Mouse (Mus musculus) kidney, adult 2 months (tissue): ENCODE data around the gene Ankrd12. TPM values are rescaled to one million over a fixed set of nuclear protein-coding genes. Genes with fewer than 3 reads are reported as not detected.
"Not testable (repeated sequence)": the region's sequence is repeated elsewhere in the genome, so short reads cannot be mapped to it uniquely, and the experiment has no call there.

Experiments
- DNase-seq: peaks from one replicate; pipeline ENCODE4 v3.0.0; 2021
- H3K27ac ChIP-seq: fragments of 200-500 bp; 2 replicates; pipeline ENCODE4 v1.5.1; 2012; ENCODE audit warnings: low read depth, low read length, control low read depth, inconsistent platforms; ENCODE audit not compliant: insufficient read depth
- H3K27me3 ChIP-seq: fragments of 200-500 bp; replicated peaks from 2 replicates; pipeline ENCODE4 v1.6.1; 2012; ENCODE audit warnings: mild to moderate bottlenecking, moderate library complexity, low read length, inconsistent platforms; ENCODE audit not compliant: control insufficient read depth, insufficient read depth
- H3K36me3 ChIP-seq: fragments of 200-500 bp; 2 replicates; pipeline ENCODE4 v1.6.1; 2012; ENCODE audit warnings: mild to moderate bottlenecking, moderate library complexity, low read length, inconsistent platforms; ENCODE audit not compliant: control insufficient read depth, insufficient read depth
- H3K4me1 ChIP-seq: fragments of 200-500 bp; 2 replicates; pipeline ENCODE4 v1.6.1; 2011; ENCODE audit warnings: low read length; ENCODE audit not compliant: control insufficient read depth, insufficient read depth
- H3K4me3 ChIP-seq: fragments of 200-500 bp; 2 replicates; pipeline ENCODE4 v1.5.1; 2011; ENCODE audit warnings: mild to moderate bottlenecking, low read depth, low read length, control low read depth; ENCODE audit not compliant: insufficient read depth
- CTCF ChIP-seq: fragments of 200-500 bp; conservative IDR thresholded peaks from 2 replicates; pipeline ENCODE4 v1.5.1; 2011; ENCODE audit warnings: low read depth, mild to moderate bottlenecking, control low read depth, low read length, moderate library complexity, mixed read lengths; ENCODE audit not compliant: insufficient read depth, insufficient read length
- POLR2A ChIP-seq: fragments of 200-500 bp; IDR thresholded peaks from one replicate; pipeline ENCODE4 v1.6.1; 2011; ENCODE audit warnings: low read depth, low read length, control low read depth
- WGBS: fragments of 180-500 bp; shearing (Covaris S2); methylation state at CpG from one replicate; pipeline ENCODE4 v1.1.7; 2018; 5-methylcytosine and 5-hydroxymethylcytosine counted together
- polyA plus RNA-seq: library from polyadenylated mRNA; depleted of rRNA; stranded (reverse); fragments of >200 nt; gene quantifications from 2 replicates; pipeline ENCODE4 v1.2.3, GENCODE M21; 2012

The Ankrd12 gene
- polyA plus RNA-seq, 1 experiment, result 3.6 TPM

- DNase-seq, result no peak
- Histone ChIP-seq H3K4me1 (no peaks in the 10 kb centered on the region), H3K4me3 (no peak overlapping the region), H3K36me3 (no peaks in the 10 kb centered on the region), H3K27ac (no peak overlapping the region), H3K27me3 (no peaks in the 10 kb centered on the region)
- 71% methylated on average over 5 of the region's 5 CpGs for WGBS
- TF ChIP-seq POLR2A (no peak), CTCF (no peak)
Observed at GRCm38 (mm10) chr17:66041020-66041419, 35.9 kb downstream of the Ankrd12 start.

GRCm38 (mm10) chr17:66033239-66033638 is 43.6 kb downstream of the Ankrd12 start:
- Histone ChIP-seq H3K4me3 (no peak overlapping the region), H3K27ac (no peak overlapping the region), H3K27me3 (no peaks in the 10 kb centered on the region), H3K36me3 (peaks cover 1% of the 10 kb centered on the region; the same call in 1 of the 2 replicates), H3K4me1 (no peaks in the 10 kb centered on the region)
- no peak for DNase-seq
- WGBS, result 93% methylated on average over 5 of the region's 5 CpGs
- no peak for TF ChIP-seq CTCF
- no peak for TF ChIP-seq POLR2A

DNA sequence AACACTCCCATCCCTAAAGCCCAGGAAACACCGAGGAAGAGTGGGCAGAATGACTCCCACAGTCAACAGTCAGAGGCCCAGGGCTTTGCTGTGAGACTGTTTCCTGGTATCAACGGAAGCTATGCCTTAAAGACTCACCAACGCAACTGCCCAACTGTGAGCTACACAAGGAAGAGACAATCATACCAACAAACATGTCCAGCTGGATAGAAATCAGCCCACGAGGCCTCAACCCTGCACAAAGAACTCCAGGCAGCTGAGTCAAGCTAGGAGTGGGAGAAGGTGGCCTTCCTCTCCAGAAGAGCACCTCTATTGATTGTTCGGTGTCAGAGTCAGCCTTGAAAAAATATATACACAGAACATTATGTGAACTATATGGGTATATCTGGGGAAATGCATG is 44.9 kb downstream of the Ankrd12 start:
- Histone ChIP-seq H3K4me3 (no peak overlapping the region), H3K27ac (no peak overlapping the region), H3K27me3 (no peaks in the 10 kb centered on the region), H3K36me3 (peaks cover 1% of the 10 kb centered on the region; the same call in 1 of the 2 replicates), H3K4me1 (no peaks in the 10 kb centered on the region)
- no peak for DNase-seq
- TF ChIP-seq CTCF (no peak), POLR2A (no peak)
- WGBS, result 90% methylated on average over 5 of the region's 5 CpGs

- H3K4me3 ChIP-seq, result no peak overlapping the region
- no peak overlapping the region for H3K27ac ChIP-seq
- TF ChIP-seq POLR2A (no peak), CTCF (no peak)
- WGBS, result 92% methylated on average over 7 of the region's 7 CpGs
- no peak for DNase-seq
- H3K4me1 ChIP-seq, result no peaks in the 10 kb centered on the region
- H3K36me3 ChIP-seq, result no peaks in the 10 kb centered on the region; the same call in none of the 2 replicates
- no peaks in the 10 kb centered on the region for H3K27me3 ChIP-seq
Observed at GRCm38 (mm10) chr17:66024211-66024610, 52.7 kb downstream of the Ankrd12 start.

DNA sequence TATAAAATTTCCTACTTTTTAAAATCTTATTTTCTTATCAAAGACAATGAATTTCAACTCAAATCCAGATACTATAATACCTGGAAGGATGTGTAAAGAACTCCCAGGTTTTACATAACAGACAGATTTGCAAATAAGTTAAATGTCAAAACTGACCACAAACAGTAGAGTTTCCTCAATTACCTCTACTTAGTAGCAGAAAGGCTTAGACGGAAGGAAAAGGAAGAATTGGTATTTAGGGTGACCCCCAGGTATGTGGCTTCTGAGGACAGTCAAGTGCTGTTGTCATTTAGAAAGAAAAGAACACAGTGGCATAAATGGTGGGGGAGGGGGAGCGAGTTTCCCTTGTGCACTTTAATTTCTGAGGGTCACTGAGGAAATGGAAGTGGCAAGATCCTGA is 65.1 kb downstream of the Ankrd12 start:
- WGBS, result 84% methylated on average over 2 of the region's 2 CpGs
- no peak for DNase-seq
- no peak for TF ChIP-seq POLR2A
- TF ChIP-seq CTCF, result no peak
- Histone ChIP-seq H3K4me3 (no peak overlapping the region), H3K4me1 (no peaks in the 10 kb centered on the region), H3K27me3 (no peaks in the 10 kb centered on the region), H3K27ac (no peak overlapping the region), H3K36me3 (no peaks in the 10 kb centered on the region)

- no peak for TF ChIP-seq POLR2A
- TF ChIP-seq CTCF, result no peak
- Histone ChIP-seq H3K27me3 (no peaks in the 10 kb centered on the region), H3K27ac (no peak overlapping the region), H3K4me3 (no peak overlapping the region), H3K4me1 (no peaks in the 10 kb centered on the region), H3K36me3 (no peaks in the 10 kb centered on the region)
- peak; percentile 28 for DNase-seq
- WGBS, result 53% methylated on average over 5 of the region's 5 CpGs
Observed at GRCm38 (mm10) chr17:66007892-66008291, 69.0 kb downstream of the Ankrd12 start.

DNA sequence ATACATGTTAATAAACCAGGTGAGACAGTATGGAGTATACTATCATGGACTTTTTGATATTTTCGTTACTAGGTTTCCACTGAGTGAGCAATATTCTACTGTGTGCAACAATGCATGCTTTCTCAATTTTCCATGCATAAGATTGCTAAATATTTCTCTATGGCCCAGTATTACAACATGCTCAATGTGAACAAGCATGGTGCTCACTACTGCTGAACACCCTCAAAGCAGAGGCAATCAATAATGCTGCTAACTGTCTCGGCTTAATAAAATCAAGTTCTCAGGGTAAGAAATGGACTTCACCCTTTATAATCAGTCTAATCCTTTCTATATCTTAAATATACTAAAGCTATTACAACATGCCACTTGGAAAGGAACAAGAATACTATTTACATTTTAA is 69.4 kb downstream of the Ankrd12 start:
- Histone ChIP-seq H3K4me1 (no peaks in the 10 kb centered on the region), H3K27me3 (no peaks in the 10 kb centered on the region), H3K4me3 (no peak overlapping the region), H3K36me3 (no peaks in the 10 kb centered on the region), H3K27ac (no peak overlapping the region)
- WGBS, result 89% methylated on average over 2 of the region's 2 CpGs
- no peak for DNase-seq
- no peak for TF ChIP-seq POLR2A
- no peak for TF ChIP-seq CTCF

GRCm38 (mm10) chr17:65988151-65988820 is 88.6 kb downstream of the Ankrd12 start:
- Histone ChIP-seq H3K36me3 (peaks cover 3% of the 10 kb centered on the region), H3K27ac (no peak overlapping the region), H3K4me1 (no peaks in the 10 kb centered on the region), H3K4me3 (no peak overlapping the region), H3K27me3 (no peaks in the 10 kb centered on the region)
- no peak for TF ChIP-seq CTCF
- no peak for TF ChIP-seq POLR2A
- 90% methylated on average over 3 of the region's 3 CpGs for WGBS
- no peak for DNase-seq

DNA sequence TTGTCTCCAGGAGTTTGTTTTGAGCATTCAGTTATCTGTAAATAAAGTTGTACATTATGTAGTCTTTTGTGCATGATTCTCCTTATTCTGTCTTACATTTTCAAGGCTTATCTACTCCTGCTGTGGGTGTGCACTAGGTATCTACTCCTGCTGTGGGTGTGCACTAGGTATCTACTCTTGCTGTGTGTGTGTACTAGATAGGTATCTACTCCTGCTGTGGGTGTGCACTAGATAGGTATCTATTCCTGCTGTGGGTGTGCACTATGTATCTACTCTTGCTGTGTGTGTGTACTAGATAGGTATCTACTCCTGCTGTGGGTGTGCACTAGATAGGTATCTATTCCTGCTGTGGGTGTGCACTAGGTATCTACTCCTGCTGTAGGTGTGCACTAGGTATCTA is 100.2 kb downstream of the Ankrd12 start:
- not testable (repeated sequence) for H3K4me3 ChIP-seq, H3K36me3 ChIP-seq, H3K27me3 ChIP-seq, H3K27ac ChIP-seq, H3K4me1 ChIP-seq, DNase-seq
